Mouse (Mus musculus) layer of hippocampus, adult 9-11 months (tissue): ENCODE data around the gene Pim3.
"Not testable (repeated sequence)": the region's sequence is repeated elsewhere in the genome, so short reads cannot be mapped to it uniquely, and the experiment has no call there.

Experiments
- DNase-seq: peaks from one replicate; pipeline ENCODE4 v3.0.0; 2022

The Pim3 gene

DNA sequence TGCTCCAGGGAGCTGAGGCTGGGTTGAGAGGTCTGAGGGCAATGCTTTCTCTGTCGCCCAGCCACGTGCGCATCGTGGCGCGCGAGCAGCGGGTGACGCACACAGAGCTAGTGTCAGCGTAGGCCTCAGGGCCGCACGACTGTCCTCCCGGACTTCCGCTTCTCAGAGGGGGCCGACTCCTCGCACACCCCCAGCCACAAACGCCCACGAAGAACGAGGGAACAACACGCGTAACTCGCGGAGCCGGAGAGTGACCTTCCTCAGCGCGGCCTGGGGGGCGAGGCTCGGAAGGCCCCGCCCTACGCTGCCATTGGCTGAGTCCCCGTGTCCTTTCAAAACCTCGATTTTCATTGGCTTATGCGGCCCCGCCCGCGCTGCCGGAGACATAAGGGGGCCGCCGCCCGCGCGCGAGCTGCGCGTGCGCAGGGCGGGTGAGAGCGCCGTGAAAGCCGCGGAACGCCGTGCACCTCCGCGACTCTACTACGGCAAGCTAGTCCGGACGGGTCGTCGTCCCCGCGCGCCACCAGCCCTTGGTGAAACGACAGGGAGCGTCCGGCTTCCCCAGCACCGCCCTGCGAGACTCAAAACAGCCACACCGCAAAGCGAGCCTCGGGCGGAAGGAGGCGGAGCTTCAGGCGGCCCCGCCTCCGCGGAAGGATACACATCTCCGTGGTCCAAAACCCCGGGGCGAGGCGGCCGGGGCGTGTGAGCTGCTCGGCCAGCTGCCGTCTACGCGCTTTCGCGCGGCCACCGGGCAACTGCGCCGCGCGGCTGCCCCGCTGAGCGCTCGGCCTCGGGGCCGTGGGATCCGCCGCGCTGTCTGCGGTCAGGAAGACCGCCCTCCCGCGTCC is at the start of gene Pim3:
TSS of gene Pim3 (plus strand) at position 415 of the 851 bp plus-strand sequence.
- DNase-seq: peak; percentile 99

DNA sequence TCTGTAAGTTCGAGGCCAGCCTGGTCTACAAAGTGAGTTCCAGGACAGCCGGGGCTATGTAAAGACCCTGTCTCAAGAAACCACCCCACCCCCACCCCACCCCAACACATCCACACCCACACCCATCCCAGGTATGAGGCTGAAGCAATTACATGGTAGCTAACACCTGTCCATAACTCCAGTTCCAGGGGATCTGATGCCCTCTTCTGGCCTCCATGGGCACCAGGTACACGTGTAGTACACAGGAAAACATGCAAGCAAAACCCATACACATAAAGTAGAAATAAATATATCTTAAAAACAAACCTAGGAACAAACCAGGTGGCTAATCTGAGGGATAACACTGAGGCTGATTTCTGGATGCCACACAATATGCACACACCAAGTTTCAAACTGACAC is 48.7 kb upstream of the Pim3 start:
- DNase-seq: no peak

DNA sequence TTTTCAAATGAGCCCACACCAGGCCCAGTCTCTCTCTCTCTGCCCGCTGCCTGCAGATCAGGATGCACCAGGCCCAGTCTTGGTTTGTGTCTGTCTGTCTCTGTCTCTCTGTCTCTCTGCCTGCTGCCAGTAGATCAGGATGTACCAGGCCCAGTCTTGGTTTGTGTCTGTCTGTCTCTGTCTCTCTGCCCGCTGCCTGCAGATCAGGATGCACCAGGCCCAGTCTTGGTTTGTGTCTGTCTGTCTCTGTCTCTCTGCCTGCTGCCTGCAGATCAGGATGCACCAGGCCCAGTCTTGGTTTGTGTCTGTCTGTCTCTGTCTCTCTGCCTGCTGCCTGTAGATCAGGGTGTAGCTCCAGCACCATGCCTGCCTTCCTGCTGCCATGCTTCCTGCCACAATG is 48.1 kb upstream of the Pim3 start:
- DNase-seq: not testable (repeated sequence)

DNA sequence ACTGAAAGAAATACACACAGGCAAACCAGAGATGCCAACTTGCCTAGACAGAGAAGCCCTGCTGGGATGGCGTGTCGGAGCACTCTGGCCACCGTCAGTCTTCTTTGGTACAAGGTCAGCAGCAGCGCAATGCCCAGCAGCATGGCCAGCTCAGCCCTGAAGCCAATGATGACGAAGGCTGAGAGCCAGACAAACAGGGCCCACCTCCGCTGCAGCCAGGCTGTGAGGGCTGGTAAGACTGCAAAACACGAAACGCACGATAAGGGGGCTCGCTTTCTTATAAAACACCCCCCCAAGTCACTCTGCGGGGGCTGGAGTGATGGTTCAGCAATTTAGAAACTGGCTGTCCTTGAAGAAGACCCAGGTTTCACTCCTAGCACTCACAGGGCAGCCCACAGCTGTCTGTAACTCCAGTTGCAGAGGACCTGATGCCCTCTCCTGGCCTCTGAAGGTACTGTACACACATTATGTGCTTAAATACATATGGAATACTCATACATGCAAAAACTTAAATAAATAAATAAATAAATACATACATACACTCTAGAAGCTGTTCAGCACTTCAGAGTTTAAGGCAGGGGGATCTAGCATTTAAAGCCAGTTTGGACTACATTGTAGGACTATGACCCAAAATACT is 47.5 kb upstream of the Pim3 start:
- DNase-seq: no peak

GRCm38 (mm10) chr15:88815196-88815700 is 46.7 kb upstream of the Pim3 start:
- DNase-seq: no peak

GRCm38 (mm10) chr15:88819026-88819905 is 42.7 kb upstream of the Pim3 start, which contains the start of the genes Alg12 and Creld2:
Gene Alg12, minus strand, starts transcription at chr15:88819318.
Gene Creld2, plus strand, starts transcription at chr15:88819646.
- peak; percentile 100 for DNase-seq

- DNase-seq: no peak
These were observed 42.1 kb upstream of the Pim3 start for GRCm38 (mm10) chr15:88819906-88820303.

DNA sequence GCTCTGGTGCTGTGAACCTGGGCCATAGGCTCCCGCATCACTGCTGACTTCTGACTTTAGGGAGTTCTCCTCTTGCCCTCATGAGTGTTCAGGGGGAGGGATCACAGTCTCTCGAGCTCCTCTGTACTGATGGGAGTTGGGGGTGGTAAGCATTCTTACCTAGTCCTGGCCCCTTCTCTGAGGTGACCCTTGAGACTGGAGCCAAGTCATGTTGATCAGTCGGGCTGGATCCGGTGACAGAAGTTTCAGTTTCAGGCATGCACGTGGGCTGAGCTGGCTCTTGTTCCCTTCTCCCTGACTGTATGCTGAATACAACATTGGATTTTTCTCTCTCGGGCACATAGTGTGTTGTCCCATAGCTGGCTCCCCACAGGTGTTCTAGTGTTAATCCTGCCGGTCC is 40.6 kb upstream of the Pim3 start:
- no peak for DNase-seq

GRCm38 (mm10) chr15:88822513-88822912 is 39.5 kb upstream of the Pim3 start:
- DNase-seq: no peak

DNA sequence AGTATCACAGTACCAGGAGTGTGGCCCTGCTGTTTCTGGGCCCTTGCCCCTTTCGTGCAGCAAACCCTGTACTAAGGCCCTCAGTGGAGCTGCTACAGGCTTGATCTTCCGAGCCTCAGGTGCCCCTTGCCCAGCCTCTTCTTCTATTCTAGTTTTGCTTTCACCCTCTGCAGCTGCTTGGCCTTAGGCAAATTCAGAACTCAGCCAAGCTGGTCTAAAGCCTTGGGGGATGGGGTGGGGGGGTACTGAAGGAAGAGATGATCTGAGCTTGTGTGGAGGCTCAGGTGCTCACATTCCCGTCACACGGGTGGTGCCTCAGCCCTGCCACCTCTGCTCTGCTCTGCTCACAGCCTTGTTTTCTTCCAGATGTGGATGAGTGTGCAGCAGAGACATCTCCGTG is 38.6 kb upstream of the Pim3 start:
- DNase-seq: no peak

DNA sequence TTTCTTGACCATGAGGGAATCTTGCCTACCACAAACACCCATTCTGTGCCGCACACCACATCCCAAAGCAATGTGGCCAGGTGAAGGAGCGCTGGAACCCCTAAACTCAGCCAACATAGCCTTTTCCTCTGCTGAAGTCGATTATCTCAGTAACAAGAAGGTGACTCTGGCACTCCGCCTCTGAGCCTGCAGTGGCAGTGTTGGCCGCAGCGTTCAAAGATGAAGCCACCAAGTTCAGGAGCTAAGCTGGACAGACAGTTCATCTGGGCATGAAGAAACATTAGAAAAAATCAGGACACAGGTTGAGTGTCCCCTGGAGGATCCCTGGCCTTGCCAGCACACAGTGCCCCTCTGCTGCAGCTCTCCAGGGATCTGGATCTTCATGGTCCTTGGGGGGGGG is 34.5 kb upstream of the Pim3 start:
- no peak for DNase-seq

GRCm38 (mm10) chr15:88827991-88828799 is 33.8 kb upstream of the Pim3 start:
- DNase-seq: no peak

DNA sequence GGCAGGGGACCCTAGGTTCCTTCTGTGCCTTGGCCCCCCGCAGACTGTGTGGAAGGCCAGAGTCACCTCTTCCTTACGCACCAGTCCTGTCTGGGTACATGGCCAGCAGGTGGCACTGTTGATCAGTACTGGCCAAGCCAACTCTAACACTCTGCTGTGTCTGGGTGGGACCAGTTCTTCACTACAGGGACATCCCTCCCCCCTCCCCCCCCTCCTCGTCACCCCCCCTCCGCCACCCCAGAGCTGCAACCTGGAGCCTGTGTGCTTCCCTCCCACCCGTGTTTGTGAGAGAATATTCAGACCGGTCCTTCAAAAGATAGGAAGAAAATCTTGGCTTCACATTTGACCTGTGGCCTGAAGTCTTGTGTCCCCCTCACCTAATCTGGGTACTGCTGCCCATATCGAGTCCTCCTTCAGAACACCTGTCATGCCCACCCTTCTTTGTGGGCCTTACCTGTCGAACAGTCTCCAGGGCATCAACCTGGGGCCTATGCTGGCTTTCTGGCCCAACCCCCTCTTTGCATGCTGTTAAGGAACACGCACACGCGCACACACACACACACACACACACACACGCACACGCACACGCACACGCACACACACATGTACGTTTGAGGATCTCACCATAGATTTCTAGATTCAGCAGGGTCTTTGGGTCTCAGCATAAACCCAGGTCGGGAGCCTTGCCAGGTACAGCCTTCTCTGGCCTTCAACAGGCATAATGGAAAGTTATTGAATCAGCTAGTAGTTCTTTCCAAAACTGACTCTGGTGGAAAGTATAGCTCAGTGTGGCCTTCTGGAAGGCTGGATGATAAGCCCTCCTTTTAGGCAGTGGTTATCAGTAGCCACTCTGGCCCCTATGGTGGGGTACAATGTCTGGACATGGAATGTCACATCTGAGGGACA is 32.9 kb upstream of the Pim3 start:
- peak; percentile 85 for DNase-seq

GRCm38 (mm10) chr15:88829791-88830440 is 32.1 kb upstream of the Pim3 start:
- DNase-seq: no peak

DNA sequence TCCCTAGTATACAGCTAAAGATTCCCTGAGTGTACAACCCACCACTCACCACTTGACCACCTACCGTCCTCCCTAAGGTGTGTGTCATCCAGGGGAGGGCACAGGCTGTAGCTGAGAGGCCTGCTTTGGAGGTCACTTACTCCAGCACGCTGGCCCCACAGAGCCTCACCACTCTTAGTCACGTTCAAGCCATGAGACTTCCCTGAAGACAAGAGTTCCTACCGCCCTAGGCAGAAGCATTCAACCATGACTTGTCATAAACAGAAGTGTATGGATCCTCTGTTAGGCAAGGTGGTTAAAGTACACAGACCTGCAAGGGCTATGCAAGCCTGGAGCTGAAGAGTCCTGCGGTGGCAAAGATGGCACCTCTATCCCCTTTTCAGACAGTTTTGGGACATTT is 31.3 kb upstream of the Pim3 start:
- DNase-seq: no peak

DNA sequence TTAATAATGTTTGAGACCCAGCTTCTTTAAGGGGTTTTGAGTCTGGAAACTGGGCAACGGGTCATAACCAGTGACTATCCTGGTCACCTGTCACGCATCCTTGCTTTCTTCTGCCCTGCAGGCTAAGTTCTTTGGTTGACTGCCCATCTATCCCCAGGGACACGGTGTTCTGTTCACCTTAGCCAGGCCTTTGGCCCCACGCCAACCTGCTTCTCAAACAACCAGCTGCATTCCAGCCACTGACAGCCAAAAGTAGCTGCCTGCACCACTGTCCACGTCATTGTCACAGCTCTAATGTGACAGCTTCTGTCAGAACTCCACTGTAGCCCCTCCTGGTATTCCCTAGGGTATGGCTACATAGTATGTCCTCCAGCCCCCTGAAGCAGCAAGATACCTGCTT is 30.5 kb upstream of the Pim3 start:
- no peak for DNase-seq

DNA sequence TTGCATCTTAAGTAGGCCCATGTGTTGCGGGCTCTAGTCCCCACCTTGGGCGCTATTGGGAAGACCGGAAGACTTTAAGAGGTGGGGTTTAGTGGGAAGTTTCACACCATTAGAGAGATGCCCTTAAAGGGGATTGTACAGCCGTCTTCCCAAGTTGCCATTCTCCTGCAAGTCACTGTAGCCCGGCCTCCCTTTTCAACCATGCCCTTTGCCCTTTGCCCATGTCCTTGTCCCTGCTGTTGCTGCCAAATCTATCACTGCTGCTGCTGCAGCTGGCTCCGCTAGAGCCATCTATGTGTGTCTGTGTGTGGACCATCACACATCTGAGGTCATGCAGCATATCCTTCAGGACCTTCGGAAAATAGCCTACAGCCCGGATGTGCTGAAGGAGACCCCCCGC is 29.4 kb upstream of the Pim3 start:
- DNase-seq: no peak

DNA sequence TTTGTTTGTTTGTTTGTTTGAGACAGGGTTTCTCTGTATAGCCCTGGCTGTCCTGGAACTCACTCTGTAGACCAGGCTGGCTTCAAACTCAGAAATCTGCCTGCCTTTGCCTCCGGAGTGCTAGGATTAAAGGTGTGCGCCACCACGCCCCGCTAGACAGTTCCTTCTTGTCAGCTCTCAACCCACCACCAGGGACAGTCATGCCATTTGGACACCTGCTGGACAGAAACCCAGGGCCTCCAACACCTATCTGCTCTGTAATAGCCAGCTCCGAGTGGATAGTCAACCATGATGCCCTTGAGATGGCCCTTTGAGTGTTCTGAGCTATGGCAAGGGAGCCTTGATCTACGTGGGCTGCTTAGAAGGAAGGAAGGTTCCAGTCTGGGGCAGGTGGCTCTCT is 26.0 kb upstream of the Pim3 start:
- no peak for DNase-seq

DNA sequence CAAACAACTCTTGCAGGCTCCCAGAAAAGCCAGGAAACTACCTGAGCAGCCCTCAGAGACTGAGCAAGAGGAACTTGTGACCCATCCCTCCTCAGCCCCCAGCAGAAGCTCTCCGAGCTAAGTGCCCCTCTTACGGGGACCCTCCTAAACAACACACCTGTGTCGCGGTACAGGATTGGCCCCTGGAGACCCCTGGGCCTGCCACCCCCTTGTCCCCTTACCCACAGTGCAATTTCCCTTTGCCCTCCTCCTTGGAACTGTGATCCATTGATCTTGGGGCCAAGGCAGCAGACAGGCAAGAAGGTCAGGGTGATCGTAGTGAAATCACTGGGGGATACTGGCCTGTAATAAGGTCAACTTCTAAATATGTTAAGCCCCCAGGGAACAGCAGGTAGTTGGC is 25.4 kb upstream of the Pim3 start:
- DNase-seq: no peak

GRCm38 (mm10) chr15:88837199-88837932 is 24.6 kb upstream of the Pim3 start:
- DNase-seq: peak; percentile 77
